Mouse (Mus musculus): ENCODE results near the gene Slc44a3.

The Slc44a3 gene

DNA sequence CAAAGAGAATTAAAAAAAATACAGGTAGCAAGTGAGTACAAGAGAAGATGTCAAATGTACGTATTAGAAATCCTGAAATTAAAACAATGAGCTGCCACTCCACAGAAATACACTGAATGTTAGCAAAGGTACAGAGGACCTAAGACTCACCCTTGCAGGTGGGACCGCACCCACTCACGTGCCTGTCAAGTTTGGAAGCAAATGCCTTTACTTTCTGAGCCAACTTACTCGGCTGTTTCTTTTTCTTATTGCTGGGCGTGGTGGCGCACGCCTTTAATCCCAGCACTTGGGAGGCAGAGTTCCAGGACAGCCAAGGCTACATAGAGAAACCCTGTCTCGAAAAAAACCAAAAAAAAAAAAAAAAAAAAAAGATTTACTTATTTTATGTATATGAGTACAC, 109.8 kb downstream of the Slc44a3 start:
- DNase-seq = no peak

DNA sequence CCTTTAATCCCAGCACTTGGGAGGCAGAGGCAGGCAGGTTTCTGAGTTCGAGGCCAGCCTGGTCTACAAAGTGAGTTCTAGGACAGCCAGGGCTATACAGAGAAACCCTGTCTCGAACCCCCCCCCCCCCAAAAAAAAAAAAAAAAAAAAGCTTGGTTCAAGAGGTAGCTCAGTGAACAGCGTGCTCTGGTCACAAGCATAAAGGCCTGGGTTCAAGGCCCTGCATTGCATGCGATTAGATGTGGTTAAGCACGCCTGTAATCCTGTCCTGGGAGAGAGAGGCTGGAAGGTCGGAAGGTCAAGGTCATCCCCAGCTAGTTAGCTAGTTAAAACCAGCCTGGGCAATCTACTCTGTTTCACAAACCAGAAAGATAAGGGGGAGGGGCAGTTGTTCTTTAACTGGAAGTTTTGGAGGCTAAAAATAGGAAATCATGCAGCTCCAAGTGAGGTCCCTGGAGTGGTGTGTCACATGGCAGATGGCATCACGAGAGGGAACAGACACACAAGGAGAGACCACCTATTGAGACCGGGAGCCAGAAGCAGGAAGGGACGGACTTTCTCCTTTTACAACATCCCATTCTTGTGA, 113.3 kb downstream of the Slc44a3 start:
- no peak for DNase-seq

DNA sequence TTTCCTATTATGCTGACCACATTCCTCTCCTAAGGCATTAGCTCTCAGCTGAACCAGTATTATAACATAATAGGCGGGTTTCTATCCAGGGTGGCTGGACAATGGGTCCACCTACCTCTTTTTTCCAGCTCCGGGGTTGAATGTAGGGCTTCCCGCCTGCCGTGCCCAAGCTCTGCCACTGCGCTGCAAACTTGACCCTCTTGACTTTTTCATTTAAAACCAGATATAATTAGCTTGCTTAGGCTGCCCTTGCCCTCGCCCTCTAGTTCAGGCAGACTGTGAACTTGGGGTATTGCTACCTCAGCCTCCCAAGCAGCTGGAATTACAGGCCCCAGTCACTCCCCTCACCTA, 114.0 kb downstream of the Slc44a3 start:
- DNase-seq = no peak

- no peak for DNase-seq
Measured at GRCm38 (mm10) chr3:121417379-121418250, 114.6 kb downstream of the Slc44a3 start.

GRCm38 (mm10) chr3:121416171-121417154, 115.7 kb downstream of the Slc44a3 start:
- DNase-seq = no peak

DNA sequence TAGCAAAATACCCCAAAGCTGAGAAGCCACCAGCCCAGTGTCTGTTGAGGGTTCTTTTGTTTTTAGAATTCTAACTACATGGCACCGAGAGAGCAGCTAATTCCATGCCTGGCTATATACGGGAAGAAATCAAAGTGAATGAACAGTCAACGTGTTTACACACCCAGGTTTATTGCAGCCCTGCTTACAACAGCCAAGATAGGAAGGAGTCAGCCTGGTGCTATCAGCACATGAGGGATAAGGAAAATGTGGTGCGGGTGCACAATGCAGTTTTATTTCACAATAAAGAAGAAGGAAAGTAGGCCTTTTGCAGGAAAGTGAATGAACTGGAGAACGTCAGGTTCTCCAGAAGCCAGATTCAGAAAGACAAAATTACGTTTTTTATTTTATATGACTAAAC, 120.8 kb downstream of the Slc44a3 start:
- DNase-seq = no peak
